Mouse (Mus musculus) midbrain, embryonic 15.5 days (tissue): ENCODE measurements at regions not wholly inside any gene's neighbourhood (a gene's known extent, or its start where the extent isn't known, plus 50 kb on each side); places are given as distances from the start of the nearest gene placed in this dataset.

Experiments
- ATAC-seq: fragments of 200-750 bp; cut with Nextera tagmentation; replicated peaks from 2 replicates; pipeline ENCODE4 v1.8.0; 2017; ENCODE audit warnings: moderate TSS enrichment
- H3K27ac ChIP-seq: fragments of 300-500 bp; sonication (generic); 2 replicates; pipeline ENCODE4 v1.5.1; 2015; ENCODE audit warnings: mild to moderate bottlenecking, inconsistent platforms
- H3K27me3 ChIP-seq: fragments of 300-500 bp; sonication (generic); replicated peaks from 2 replicates; pipeline ENCODE4 v1.6.1; 2015; ENCODE audit warnings: inconsistent platforms
- H3K36me3 ChIP-seq: fragments of 300-500 bp; sonication (generic); replicated peaks from 2 replicates; pipeline ENCODE4 v1.6.1; 2015; ENCODE audit warnings: inconsistent platforms
- H3K4me1 ChIP-seq: fragments of 300-500 bp; sonication (generic); 2 replicates; pipeline ENCODE4 v1.6.1; 2015; ENCODE audit warnings: inconsistent platforms
- H3K4me2 ChIP-seq: fragments of 300-500 bp; sonication (generic); 2 replicates; pipeline ENCODE4 v1.6.1; 2015; ENCODE audit warnings: inconsistent platforms, mild to moderate bottlenecking, moderate library complexity
- H3K4me3 ChIP-seq: fragments of 300-500 bp; sonication (generic); 2 replicates; pipeline ENCODE4 v1.5.1; 2015; ENCODE audit warnings: mild to moderate bottlenecking, inconsistent platforms
- H3K9ac ChIP-seq: fragments of 300-500 bp; sonication (generic); 2 replicates; pipeline ENCODE4 v1.6.1; 2015; ENCODE audit warnings: mild to moderate bottlenecking, inconsistent platforms
- H3K9me3 ChIP-seq: fragments of 300-500 bp; sonication (generic); 2 replicates; pipeline ENCODE4 v1.6.1; 2016; ENCODE audit warnings: inconsistent platforms
- WGBS: fragments of 180-500 bp; shearing (Covaris S2); methylation state at CpG from one replicate; pipeline ENCODE4 v1.1.7; 2015; ENCODE audit warnings: mixed read lengths; 5-methylcytosine and 5-hydroxymethylcytosine counted together

- WGBS, result 54% methylated on average over 5 of the region's 5 CpGs
These were observed 170.4 kb upstream of the Setmar start for GRCm38 (mm10) chr6:107894296-107895090.

GRCm38 (mm10) chr6:107910576-107910975 is 154.3 kb upstream of the Setmar start:
- no peak for ATAC-seq

More at GRCm38 (mm10) chr6:107894296-107895090, 170.4 kb upstream of the Setmar start:
- Histone ChIP-seq H3K27me3 (no peaks in the 10 kb centered on the region), H3K9me3 (no peaks in the 10 kb centered on the region), H3K36me3 (no peaks in the 10 kb centered on the region), H3K4me1 (no peaks in the 10 kb centered on the region), H3K9ac (no peak overlapping the region), H3K4me3 (no peak overlapping the region), H3K27ac (no peak overlapping the region), H3K4me2 (no peak overlapping the region)
- ATAC-seq, result no peak

GRCm38 (mm10) chr6:107911387-107911786 is 153.5 kb upstream of the Setmar start:
- Histone ChIP-seq H3K4me2 (no peak overlapping the region), H3K36me3 (no peaks in the 10 kb centered on the region)

More at GRCm38 (mm10) chr6:107910576-107910975, 154.3 kb upstream of the Setmar start:
- H3K9ac ChIP-seq, result no peak overlapping the region
- no peak overlapping the region for H3K4me2 ChIP-seq
- no peaks in the 10 kb centered on the region for H3K36me3 ChIP-seq
- no peak overlapping the region for H3K27ac ChIP-seq
- H3K9me3 ChIP-seq, result no peaks in the 10 kb centered on the region
- no peaks in the 10 kb centered on the region for H3K27me3 ChIP-seq
- H3K4me1 ChIP-seq, result no peaks in the 10 kb centered on the region
- no peak overlapping the region for H3K4me3 ChIP-seq

GRCm38 (mm10) chr6:107923528-107924199 is 141.2 kb upstream of the Setmar start:
- Histone ChIP-seq H3K4me1 (no peaks in the 10 kb centered on the region), H3K4me2 (no peak overlapping the region), H3K27ac (peak overlapping the region; percentile 38; the same call in 1 of the 2 replicates), H3K9ac (no peak overlapping the region), H3K27me3 (no peaks in the 10 kb centered on the region), H3K4me3 (no peak overlapping the region), H3K9me3 (no peaks in the 10 kb centered on the region), H3K36me3 (no peaks in the 10 kb centered on the region)
- 52% methylated on average over 12 of the region's 12 CpGs for WGBS
- ATAC-seq, result peak; percentile 89

More at GRCm38 (mm10) chr6:107911387-107911786, 153.5 kb upstream of the Setmar start:
- no peak overlapping the region for H3K9ac ChIP-seq
- ATAC-seq, result no peak
- 78% methylated on average over 2 of the region's 2 CpGs for WGBS
- H3K4me1 ChIP-seq, result no peaks in the 10 kb centered on the region
- H3K27me3 ChIP-seq, result no peaks in the 10 kb centered on the region
- no peaks in the 10 kb centered on the region for H3K9me3 ChIP-seq
- H3K4me3 ChIP-seq, result no peak overlapping the region
- no peak overlapping the region for H3K27ac ChIP-seq

- no peaks in the 10 kb centered on the region for H3K9me3 ChIP-seq
- no peak overlapping the region for H3K4me3 ChIP-seq
- WGBS, result 54% methylated on average over 7 of the region's 7 CpGs
- no peaks in the 10 kb centered on the region for H3K27me3 ChIP-seq
- peak overlapping the region; percentile 38; the same call in 1 of the 2 replicates for H3K27ac ChIP-seq
- no peaks in the 10 kb centered on the region for H3K36me3 ChIP-seq
- H3K9ac ChIP-seq, result no peak overlapping the region
- no peak overlapping the region for H3K4me2 ChIP-seq
- no peaks in the 10 kb centered on the region for H3K4me1 ChIP-seq
- ATAC-seq, result peak; percentile 55; the same call in 1 of the 2 replicates
These were observed 140.6 kb upstream of the Setmar start for GRCm38 (mm10) chr6:107924200-107924735.

- Histone ChIP-seq H3K9me3 (no peaks in the 10 kb centered on the region), H3K9ac (no peak overlapping the region), H3K36me3 (no peaks in the 10 kb centered on the region), H3K27me3 (no peaks in the 10 kb centered on the region), H3K4me2 (no peak overlapping the region), H3K4me3 (no peak overlapping the region), H3K4me1 (peaks cover 12% of the 10 kb centered on the region), H3K27ac (peak overlapping the region; percentile 42; the same call in 1 of the 2 replicates)
- ATAC-seq, result peak; percentile 76; the same call in 1 of the 2 replicates
- 32% methylated on average over 8 of the region's 8 CpGs for WGBS
These were observed 134.2 kb upstream of the Setmar start for GRCm38 (mm10) chr6:107930439-107931173.

GRCm38 (mm10) chr6:107931174-107931557 is 133.7 kb upstream of the Setmar start:
- 0 out of 2 replicates have a peak, but pooled peaks have one; percentile 59 for ATAC-seq

GRCm38 (mm10) chr6:107936075-107936635 is 128.7 kb upstream of the Setmar start:
- Histone ChIP-seq H3K9ac (no peak overlapping the region), H3K4me1 (peaks cover 6% of the 10 kb centered on the region; the same call in 1 of the 2 replicates), H3K4me2 (no peak overlapping the region), H3K27ac (no peak overlapping the region), H3K9me3 (no peaks in the 10 kb centered on the region), H3K36me3 (no peaks in the 10 kb centered on the region), H3K4me3 (no peak overlapping the region), H3K27me3 (no peaks in the 10 kb centered on the region)
- 89% methylated on average over 6 of the region's 6 CpGs for WGBS
- ATAC-seq, result no peak

More at GRCm38 (mm10) chr6:107931174-107931557, 133.7 kb upstream of the Setmar start:
- H3K4me3 ChIP-seq, result no peak overlapping the region
- no peak overlapping the region for H3K9ac ChIP-seq
- H3K36me3 ChIP-seq, result no peaks in the 10 kb centered on the region
- no peaks in the 10 kb centered on the region for H3K9me3 ChIP-seq
- H3K27ac ChIP-seq, result 0 out of 2 replicates have a peak overlapping the region, but pooled peaks have one; percentile 42
- no peak overlapping the region for H3K4me2 ChIP-seq
- H3K4me1 ChIP-seq, result peaks cover 12% of the 10 kb centered on the region
- 56% methylated on average over 4 of the region's 4 CpGs for WGBS
- no peaks in the 10 kb centered on the region for H3K27me3 ChIP-seq

GRCm38 (mm10) chr6:107968694-107969093 is 96.2 kb upstream of the Setmar start:
- ATAC-seq, result no peak
- Histone ChIP-seq H3K9me3 (no peaks in the 10 kb centered on the region), H3K27ac (no peak overlapping the region), H3K36me3 (no peaks in the 10 kb centered on the region), H3K4me2 (no peak overlapping the region), H3K27me3 (no peaks in the 10 kb centered on the region), H3K4me3 (no peak overlapping the region), H3K4me1 (no peaks in the 10 kb centered on the region), H3K9ac (no peak overlapping the region)
- WGBS, result 84% methylated on average over 2 of the region's 2 CpGs

- no peak overlapping the region for H3K27ac ChIP-seq
- H3K9ac ChIP-seq, result no peak overlapping the region
- no peaks in the 10 kb centered on the region for H3K36me3 ChIP-seq
- no peak for ATAC-seq
- no peak overlapping the region for H3K4me2 ChIP-seq
- H3K9me3 ChIP-seq, result no peaks in the 10 kb centered on the region
- H3K4me3 ChIP-seq, result no peak overlapping the region
- 80% methylated on average over 8 of the region's 8 CpGs for WGBS
- H3K4me1 ChIP-seq, result no peaks in the 10 kb centered on the region
- no peaks in the 10 kb centered on the region for H3K27me3 ChIP-seq
These were observed 65.7 kb upstream of the Setmar start for GRCm38 (mm10) chr6:107998921-107999690.

- H3K9me3 ChIP-seq, result no peaks in the 10 kb centered on the region
- no peak overlapping the region for H3K9ac ChIP-seq
- H3K4me2 ChIP-seq, result no peak overlapping the region
- no peak for ATAC-seq
- H3K4me1 ChIP-seq, result no peaks in the 10 kb centered on the region
- H3K27me3 ChIP-seq, result no peaks in the 10 kb centered on the region
- no peaks in the 10 kb centered on the region for H3K36me3 ChIP-seq
- H3K27ac ChIP-seq, result no peak overlapping the region
- 76% methylated on average over 1 of the region's 1 CpGs for WGBS
- H3K4me3 ChIP-seq, result no peak overlapping the region
These were observed 61.6 kb upstream of the Setmar start for GRCm38 (mm10) chr6:108003231-108003630.
